Mouse (Mus musculus) thymus, adult 2 months (tissue): Measurements from ENCODE around the gene Sgcd. TPM values are rescaled to one million over a fixed set of nuclear protein-coding genes. Genes with fewer than 3 reads are reported as not detected.
"Not testable (repeated sequence)": the region's sequence is repeated elsewhere in the genome, so short reads cannot be mapped to it uniquely, and the experiment has no call there.

Source experiments
- DNase-seq: peaks from one replicate; pipeline ENCODE4 v3.0.0; 2021
- H3K27ac ChIP-seq: fragments of 200-500 bp; 2 replicates; pipeline ENCODE4 v1.5.1; 2012; ENCODE audit warnings: low read length, control low read depth; ENCODE audit not compliant: control insufficient read depth, insufficient read depth
- H3K27me3 ChIP-seq: fragments of 200-500 bp; 2 replicates; pipeline ENCODE4 v1.6.1; 2012; ENCODE audit warnings: mild to moderate bottlenecking, low read length, moderate library complexity, mixed read lengths; ENCODE audit not compliant: control insufficient read depth, insufficient read depth
- H3K36me3 ChIP-seq: fragments of 200-500 bp; 2 replicates; pipeline ENCODE4 v1.6.1; 2012; ENCODE audit warnings: mild to moderate bottlenecking, low read length, moderate library complexity; ENCODE audit not compliant: control insufficient read depth, insufficient read depth
- H3K4me1 ChIP-seq: fragments of 200-500 bp; replicated peaks from 2 replicates; pipeline ENCODE4 v1.6.1; 2012; ENCODE audit warnings: low read length; ENCODE audit not compliant: control insufficient read depth, insufficient read depth
- H3K4me3 ChIP-seq: fragments of 200-500 bp; 2 replicates; pipeline ENCODE4 v1.5.1; 2012; ENCODE audit warnings: mild to moderate bottlenecking, low read length, control low read depth, moderate library complexity; ENCODE audit not compliant: control insufficient read depth, insufficient read depth
- CTCF ChIP-seq: fragments of 200-500 bp; IDR thresholded peaks from 2 replicates; pipeline ENCODE4 v1.5.1; 2012; ENCODE audit warnings: mild to moderate bottlenecking, control low read depth, low read length, moderate library complexity, borderline replicate concordance; ENCODE audit not compliant: control insufficient read depth, poor library complexity, insufficient read depth; ENCODE audit errors: extremely low read depth
- POLR2A ChIP-seq: fragments of 200-500 bp; IDR thresholded peaks from 2 replicates; pipeline ENCODE4 v1.6.1; 2012; ENCODE audit warnings: mild to moderate bottlenecking, low read length, control low read depth, moderate library complexity; ENCODE audit not compliant: control insufficient read depth, poor library complexity, insufficient read depth; ENCODE audit errors: extremely low read depth
- WGBS: fragments of 180-500 bp; shearing (Covaris S2); methylation state at CpG from one replicate; pipeline ENCODE4 v1.1.7; 2018; 5-methylcytosine and 5-hydroxymethylcytosine counted together
- polyA plus RNA-seq: library from polyadenylated mRNA; depleted of rRNA; stranded (reverse); fragments of >200 nt; gene quantifications from 2 replicates; pipeline ENCODE4 v1.2.3, GENCODE M21; 2012

Gene Sgcd
- polyA plus RNA-seq, 1 experiment: 0.34 TPM

- Histone ChIP-seq H3K27ac (no peak overlapping the region), H3K36me3 (no peaks in the 10 kb centered on the region), H3K4me1 (no peaks in the 10 kb centered on the region), H3K27me3 (no peaks in the 10 kb centered on the region), H3K4me3 (no peak overlapping the region)
- no peak for TF ChIP-seq CTCF
- TF ChIP-seq POLR2A: no peak
- no peak for DNase-seq
- WGBS: 22% methylated on average over 1 of the region's 1 CpGs
These were observed 515.1 kb downstream of the Sgcd start for GRCm38 (mm10) chr11:47473493-47474230.

DNA sequence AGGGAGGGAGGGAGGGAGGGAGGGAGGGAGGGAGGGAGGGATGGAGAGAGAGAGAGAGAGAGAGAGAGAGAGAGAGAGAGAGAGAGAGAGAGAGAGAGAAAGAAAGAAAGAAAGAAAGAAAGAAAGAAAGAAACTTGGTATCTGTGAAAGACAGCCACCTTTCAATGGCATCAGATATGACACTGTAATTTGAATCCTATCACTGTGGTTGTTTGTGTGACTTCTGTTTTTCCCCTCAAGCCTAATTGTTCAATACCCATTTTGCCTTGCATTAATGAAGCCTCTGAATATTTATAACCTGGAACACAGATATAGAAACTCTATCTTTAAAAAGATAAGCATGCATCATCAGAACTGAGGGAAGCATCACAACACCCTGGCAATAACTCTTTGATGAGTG lies 528.1 kb downstream of the Sgcd start:
- not testable (repeated sequence) for H3K27me3 ChIP-seq, H3K27ac ChIP-seq, DNase-seq, H3K36me3 ChIP-seq, H3K4me1 ChIP-seq, H3K4me3 ChIP-seq

- TF ChIP-seq POLR2A (no peak), CTCF (no peak)
These were observed 528.6 kb downstream of the Sgcd start for GRCm38 (mm10) chr11:47460149-47460548.

DNA sequence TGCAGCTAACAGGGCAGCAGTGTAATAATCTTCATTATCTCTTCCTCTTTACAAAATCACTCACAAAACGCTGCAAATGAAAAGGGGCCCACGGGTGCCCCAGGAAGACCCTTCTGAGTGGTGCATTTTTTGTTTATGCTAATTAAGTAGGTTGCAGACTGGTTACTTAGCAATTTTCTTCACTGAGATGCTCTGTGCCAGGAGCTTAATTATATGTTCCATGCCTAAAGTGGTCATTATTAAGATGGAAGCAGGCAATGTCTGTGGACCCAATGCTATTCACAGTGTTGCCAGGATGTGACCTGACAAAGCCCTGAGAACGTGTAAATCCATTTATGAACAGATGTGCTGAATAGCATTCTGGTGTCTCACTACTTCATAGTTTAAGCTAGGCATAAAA lies 529.6 kb downstream of the Sgcd start:
- Histone ChIP-seq H3K4me1 (no peaks in the 10 kb centered on the region), H3K4me3 (no peak overlapping the region), H3K27ac (no peak overlapping the region), H3K36me3 (no peaks in the 10 kb centered on the region), H3K27me3 (no peaks in the 10 kb centered on the region)
- WGBS: 60% methylated on average over 3 of the region's 3 CpGs
- no peak for DNase-seq
- TF ChIP-seq CTCF (no peak), POLR2A (no peak)

More at GRCm38 (mm10) chr11:47460149-47460548, 528.6 kb downstream of the Sgcd start:
- Histone ChIP-seq H3K4me1 (no peaks in the 10 kb centered on the region), H3K36me3 (no peaks in the 10 kb centered on the region), H3K27ac (no peak overlapping the region), H3K4me3 (no peak overlapping the region), H3K27me3 (no peaks in the 10 kb centered on the region)
- DNase-seq: no peak
- WGBS: 74% methylated on average over 2 of the region's 2 CpGs

GRCm38 (mm10) chr11:47447790-47448189 lies 541.0 kb downstream of the Sgcd start:
- Histone ChIP-seq H3K36me3 (no peaks in the 10 kb centered on the region), H3K27me3 (no peaks in the 10 kb centered on the region), H3K4me1 (no peaks in the 10 kb centered on the region), H3K4me3 (no peak overlapping the region), H3K27ac (no peak overlapping the region)
- TF ChIP-seq POLR2A: no peak
- DNase-seq: no peak
- 64% methylated on average over 2 of the region's 2 CpGs for WGBS

DNA sequence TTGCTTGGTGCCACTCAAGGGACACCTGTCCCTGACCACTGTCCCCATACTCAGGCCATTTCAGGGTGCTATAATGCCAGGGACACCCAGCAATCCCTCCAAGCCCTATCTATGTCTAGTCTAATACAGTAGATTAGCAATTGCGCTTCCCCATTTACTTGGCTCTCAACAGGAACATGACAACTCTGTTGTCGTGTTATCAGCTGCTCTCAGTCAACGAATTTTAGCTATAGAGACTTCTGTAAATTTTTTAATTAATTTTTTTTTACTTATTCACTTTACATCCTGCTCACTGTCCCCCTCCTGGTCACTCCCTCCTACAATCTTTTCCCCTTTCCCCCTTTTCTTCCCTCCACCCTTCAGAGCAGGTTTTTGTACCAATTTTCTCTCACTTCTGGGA lies 542.4 kb downstream of the Sgcd start:
- TF ChIP-seq POLR2A: no peak
- no peak for TF ChIP-seq CTCF
- no peaks in the 10 kb centered on the region for H3K36me3 ChIP-seq
- 76% methylated on average over 3 of the region's 3 CpGs for WGBS
- H3K4me1 ChIP-seq: no peaks in the 10 kb centered on the region
- H3K27me3 ChIP-seq: no peaks in the 10 kb centered on the region
- no peak for DNase-seq
- H3K27ac ChIP-seq: no peak overlapping the region
- no peak overlapping the region for H3K4me3 ChIP-seq

DNA sequence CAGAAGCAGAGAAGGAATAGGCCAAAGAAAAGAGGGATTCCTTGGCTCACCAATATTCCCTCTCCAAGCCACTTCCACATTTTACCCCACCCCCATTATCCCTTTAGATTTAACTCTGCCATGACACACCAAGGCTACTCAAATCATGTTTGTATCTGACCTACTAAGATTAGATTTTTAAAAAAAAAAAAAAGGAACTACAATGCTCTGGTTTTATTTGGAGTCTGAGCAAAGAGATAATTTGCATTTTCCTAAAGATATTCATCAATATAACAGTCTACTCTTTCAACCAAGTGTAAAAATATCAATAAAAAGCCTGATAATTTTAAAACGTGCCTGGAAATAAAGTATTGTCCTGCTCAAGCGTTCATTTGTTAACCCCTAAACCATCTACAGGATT lies 543.1 kb downstream of the Sgcd start:
- DNase-seq: no peak
- no peaks in the 10 kb centered on the region for H3K4me1 ChIP-seq
- WGBS: 79% methylated on average over 2 of the region's 2 CpGs
- no peaks in the 10 kb centered on the region for H3K36me3 ChIP-seq
- H3K4me3 ChIP-seq: no peak overlapping the region
- TF ChIP-seq POLR2A (no peak), CTCF (no peak)
- no peaks in the 10 kb centered on the region for H3K27me3 ChIP-seq
- no peak overlapping the region for H3K27ac ChIP-seq
